Mouse (Mus musculus) neural tube, embryonic 11.5 days (tissue): ENCODE data around the gene Tle3. TPM values are rescaled to one million over a fixed set of nuclear protein-coding genes. Genes with fewer than 3 reads are reported as not detected.

ENCODE experiments used
- ATAC-seq: fragments of 200-750 bp; cut with Nextera tagmentation; 2 replicates; pipeline ENCODE4 v1.8.0; 2017; ENCODE audit warnings: moderate number of reproducible peaks, mild to moderate bottlenecking, moderate TSS enrichment, moderate library complexity; ENCODE audit not compliant: insufficient read depth, low FRiP score, low TSS enrichment
- DNase-seq: peaks from one replicate; pipeline ENCODE4 v3.0.0-alpha.2; 2015; ENCODE audit warnings: low spot score
- H3K27ac ChIP-seq: fragments of 300-500 bp; sonication (generic); 2 replicates; pipeline ENCODE4 v1.5.1; 2014; ENCODE audit warnings: low read depth, mild to moderate bottlenecking, low read length
- H3K27me3 ChIP-seq: fragments of 300-500 bp; sonication (generic); 2 replicates; pipeline ENCODE4 v1.6.1; 2014; ENCODE audit warnings: mild to moderate bottlenecking, low read length, mixed read lengths; ENCODE audit not compliant: control insufficient read depth, insufficient read depth
- H3K36me3 ChIP-seq: fragments of 300-500 bp; sonication (generic); 2 replicates; pipeline ENCODE4 v1.6.1; 2014; ENCODE audit warnings: mild to moderate bottlenecking, low read length, moderate library complexity, mixed read lengths; ENCODE audit not compliant: control insufficient read depth, insufficient read depth
- H3K4me1 ChIP-seq: fragments of 300-500 bp; sonication (generic); 2 replicates; pipeline ENCODE4 v1.6.1; 2014; ENCODE audit warnings: low read length, mixed read lengths; ENCODE audit not compliant: control insufficient read depth, insufficient read depth
- H3K4me2 ChIP-seq: fragments of 300-500 bp; sonication (generic); 2 replicates; pipeline ENCODE4 v1.6.1; 2014; ENCODE audit warnings: low read depth, mild to moderate bottlenecking, moderate library complexity
- H3K4me3 ChIP-seq: fragments of 300-500 bp; sonication (generic); 2 replicates; pipeline ENCODE4 v1.5.1; 2014; ENCODE audit warnings: low read depth, low read length
- H3K9ac ChIP-seq: fragments of 300-500 bp; sonication (generic); 2 replicates; pipeline ENCODE4 v1.6.1; 2014; ENCODE audit warnings: mild to moderate bottlenecking, low read length
- H3K9me3 ChIP-seq: fragments of 300-500 bp; sonication (generic); 2 replicates; pipeline ENCODE4 v1.6.1; 2016; ENCODE audit warnings: low read length; ENCODE audit not compliant: control insufficient read depth
- WGBS: fragments of 180-500 bp; shearing (Covaris S2); extraction: QIAGEN DNeasy Blood & Tissue Kit; methylation state at CpG from one replicate; pipeline ENCODE4 v1.1.7; 2014; 5-methylcytosine and 5-hydroxymethylcytosine counted together
- polyA plus RNA-seq: library from polyadenylated mRNA; unstranded; fragments of >200 nt; fragmentation: Nextera tagmentation; extraction: Ambion mirVana; gene quantifications from 2 replicates; pipeline ENCODE4 v1.2.1, GENCODE M21; 2014

Tle3 gene
- polyA plus RNA-seq, 1 experiment from 2014 or later, result 42.4 TPM

- Histone ChIP-seq H3K27me3 (no peaks in the 10 kb centered on the region), H3K36me3 (peaks cover 19% of the 10 kb centered on the region), H3K4me1 (peaks cover 37% of the 10 kb centered on the region), H3K4me2 (no peak overlapping the region), H3K9me3 (no peaks in the 10 kb centered on the region), H3K27ac (no peak overlapping the region), H3K9ac (no peak overlapping the region), H3K4me3 (no peak overlapping the region)
- 73% methylated on average over 6 of the region's 6 CpGs for WGBS
- no peak for ATAC-seq
- no peak for DNase-seq
Observed at GRCm38 (mm10) chr9:61392338-61392620, 20.1 kb downstream of the Tle3 start.

- no peak overlapping the region for H3K4me3 ChIP-seq
- H3K4me1 ChIP-seq, result peaks cover 32% of the 10 kb centered on the region
- no peak overlapping the region for H3K27ac ChIP-seq
- H3K9me3 ChIP-seq, result no peaks in the 10 kb centered on the region
- H3K36me3 ChIP-seq, result peaks cover 21% of the 10 kb centered on the region
- WGBS, result 73% methylated on average over 6 of the region's 6 CpGs
- ATAC-seq, result no peak
- H3K27me3 ChIP-seq, result no peaks in the 10 kb centered on the region
- H3K4me2 ChIP-seq, result no peak overlapping the region
- no peak overlapping the region for H3K9ac ChIP-seq
- DNase-seq, result no peak
Observed at GRCm38 (mm10) chr9:61393161-61393560, 21.0 kb downstream of the Tle3 start.

- H3K4me3 ChIP-seq, result no peak overlapping the region
- H3K4me2 ChIP-seq, result no peak overlapping the region
- WGBS, result 93% methylated on average over 5 of the region's 5 CpGs
- no peak overlapping the region for H3K9ac ChIP-seq
- peaks cover 29% of the 10 kb centered on the region for H3K4me1 ChIP-seq
- no peak overlapping the region for H3K27ac ChIP-seq
- ATAC-seq (no peak), DNase-seq (no peak)
- no peaks in the 10 kb centered on the region for H3K27me3 ChIP-seq
- no peaks in the 10 kb centered on the region for H3K9me3 ChIP-seq
- peaks cover 24% of the 10 kb centered on the region for H3K36me3 ChIP-seq
Observed at GRCm38 (mm10) chr9:61393847-61394246, 21.7 kb downstream of the Tle3 start.

GRCm38 (mm10) chr9:61395071-61395470, 22.9 kb downstream of the Tle3 start:
- Histone ChIP-seq H3K27ac (no peak overlapping the region), H3K4me2 (no peak overlapping the region), H3K9ac (no peak overlapping the region), H3K27me3 (no peaks in the 10 kb centered on the region), H3K4me1 (peaks cover 27% of the 10 kb centered on the region), H3K4me3 (no peak overlapping the region), H3K36me3 (peaks cover 24% of the 10 kb centered on the region), H3K9me3 (no peaks in the 10 kb centered on the region)
- 85% methylated on average over 3 of the region's 3 CpGs for WGBS
- ATAC-seq, result no peak
- DNase-seq, result no peak

- no peaks in the 10 kb centered on the region for H3K9me3 ChIP-seq
- H3K4me1 ChIP-seq, result peaks cover 28% of the 10 kb centered on the region
- H3K9ac ChIP-seq, result no peak overlapping the region
- ATAC-seq (no peak), DNase-seq (peak; percentile 70)
- H3K27ac ChIP-seq, result no peak overlapping the region
- no peak overlapping the region for H3K4me3 ChIP-seq
- peaks cover 24% of the 10 kb centered on the region for H3K36me3 ChIP-seq
- 21% methylated on average over 13 of the region's 13 CpGs for WGBS
- H3K4me2 ChIP-seq, result no peak overlapping the region
- H3K27me3 ChIP-seq, result no peaks in the 10 kb centered on the region
Observed at GRCm38 (mm10) chr9:61396474-61396873, 24.3 kb downstream of the Tle3 start.

GRCm38 (mm10) chr9:61397130-61397529, 25.0 kb downstream of the Tle3 start:
- Histone ChIP-seq H3K9me3 (no peaks in the 10 kb centered on the region), H3K9ac (no peak overlapping the region), H3K36me3 (peaks cover 27% of the 10 kb centered on the region), H3K27me3 (no peaks in the 10 kb centered on the region), H3K4me3 (no peak overlapping the region), H3K4me2 (no peak overlapping the region), H3K4me1 (peaks cover 30% of the 10 kb centered on the region), H3K27ac (no peak overlapping the region)
- WGBS, result 81% methylated on average over 4 of the region's 4 CpGs
- ATAC-seq (no peak), DNase-seq (no peak)

- H3K36me3 ChIP-seq, result peaks cover 30% of the 10 kb centered on the region
- WGBS, result 92% methylated on average over 9 of the region's 9 CpGs
- peaks cover 30% of the 10 kb centered on the region for H3K4me1 ChIP-seq
- no peak for DNase-seq
- no peak overlapping the region for H3K4me3 ChIP-seq
- ATAC-seq, result no peak
- H3K4me2 ChIP-seq, result no peak overlapping the region
- no peak overlapping the region for H3K27ac ChIP-seq
- H3K27me3 ChIP-seq, result no peaks in the 10 kb centered on the region
- no peak overlapping the region for H3K9ac ChIP-seq
- no peaks in the 10 kb centered on the region for H3K9me3 ChIP-seq
Observed at GRCm38 (mm10) chr9:61398160-61398559, 26.0 kb downstream of the Tle3 start.

- WGBS, result 95% methylated on average over 7 of the region's 7 CpGs
- no peaks in the 10 kb centered on the region for H3K27me3 ChIP-seq
- H3K4me1 ChIP-seq, result peaks cover 41% of the 10 kb centered on the region
- no peak overlapping the region for H3K4me2 ChIP-seq
- H3K36me3 ChIP-seq, result peaks cover 17% of the 10 kb centered on the region
- H3K9me3 ChIP-seq, result no peaks in the 10 kb centered on the region
- no peak for ATAC-seq
- no peak overlapping the region for H3K9ac ChIP-seq
- DNase-seq, result no peak
- no peak overlapping the region for H3K27ac ChIP-seq
- no peak overlapping the region for H3K4me3 ChIP-seq
Observed at GRCm38 (mm10) chr9:61400132-61400531, 28.0 kb downstream of the Tle3 start.

- Histone ChIP-seq H3K4me2 (no peak overlapping the region), H3K4me1 (peaks cover 40% of the 10 kb centered on the region), H3K9ac (no peak overlapping the region), H3K9me3 (no peaks in the 10 kb centered on the region), H3K27ac (no peak overlapping the region), H3K27me3 (no peaks in the 10 kb centered on the region), H3K4me3 (no peak overlapping the region), H3K36me3 (peaks cover 17% of the 10 kb centered on the region)
- WGBS, result 74% methylated on average over 9 of the region's 9 CpGs
- DNase-seq, result no peak
- no peak for ATAC-seq
Observed at GRCm38 (mm10) chr9:61401664-61402063, 29.5 kb downstream of the Tle3 start.
